Mouse (Mus musculus) gastrocnemius, postnatal 36 days (tissue): ENCODE data around the gene Ccdc83. TPM values are rescaled to one million over a fixed set of nuclear protein-coding genes. Genes with fewer than 3 reads are reported as not detected.

ENCODE experiments used
- total RNA-seq, 2 experiments: library from RNA; stranded (reverse); gene quantifications; 2 replicates each; pipeline ENCODE4 v1.2.3; 2021

Gene Ccdc83
- total RNA-seq, 2 experiments from 2014 or later = not detected

Other genes starting within 250 kb of the Ccdc83 start
- 10 to 100 TPM; 87.8 to 90.7 TPM for gene Picalm, start 135.6 kb downstream of the Ccdc83 start, total RNA-seq
- 1 to 10 TPM; 5.1 to 5.3 TPM for gene Sytl2, start 36.5 kb upstream of the Ccdc83 start, total RNA-seq
- gene Ccdc89, start 160.8 kb upstream of the Ccdc83 start, total RNA-seq = not detected
- 10 to 100 TPM; 13.9 to 14.4 TPM for gene Crebzf, start 177.0 kb upstream of the Ccdc83 start, total RNA-seq
- 100 to 1,000 TPM in 1 of 2 experiments, 10 to 100 TPM in 1; 88.9 to 106 TPM for gene Tmem126a, start 191.5 kb upstream of the Ccdc83 start, total RNA-seq
- 10 to 100 TPM; 16.0 to 17.9 TPM for gene Tmem126b, start 210.2 kb upstream of the Ccdc83 start, total RNA-seq
- gene Dlg2, start 210.9 kb upstream of the Ccdc83 start, total RNA-seq = under 1 TPM; 0.36 to 0.72 TPM